Mouse (Mus musculus): ENCODE measurements at regions not wholly inside any gene's neighbourhood (a gene's known extent, or its start where the extent isn't known, plus 50 kb on each side); places are given as distances from the start of the nearest gene placed in this dataset.

DNA sequence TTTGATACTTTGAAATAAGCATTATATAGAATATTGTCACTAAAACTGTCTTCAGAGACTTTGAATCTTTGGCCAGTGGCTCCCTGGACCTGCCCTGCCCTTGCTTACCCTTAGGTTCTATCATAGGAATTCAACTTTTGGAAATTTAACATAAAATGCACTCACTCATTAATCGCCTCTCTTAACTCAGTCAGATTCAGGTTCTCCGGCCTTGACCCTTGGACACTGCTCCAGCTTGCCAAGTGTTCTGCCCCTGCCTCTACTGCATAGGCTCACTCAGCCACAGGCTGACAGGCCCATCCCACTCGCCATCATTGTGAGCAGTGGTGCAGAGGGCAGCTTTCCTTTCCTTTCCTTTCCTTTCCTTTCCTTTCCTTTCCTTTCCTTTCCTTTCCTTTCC lies 50.2 kb upstream of the Irx2 start:
- H3K27ac ChIP-seq, result no peak overlapping the region
- TF ChIP-seq CTCF (IDR thresholded peaks at IDR 0.05; ENCODE audit: low read depth), result no peak
- 0 out of 2 replicates have a peak, but pooled peaks cover 5% of the 10 kb centered on the region for H3K9me3 ChIP-seq (ENCODE audit: low read length)
- no peak overlapping the region for H3K4me3 ChIP-seq (ENCODE audit: low read length)
- no peaks in the 10 kb centered on the region for H3K27me3 ChIP-seq (ENCODE audit: insufficient read depth, low read length)
- peaks cover 4% of the 10 kb centered on the region; the same call in 1 of the 2 replicates for H3K4me1 ChIP-seq (ENCODE audit: insufficient read depth, low read length)
- no peak overlapping the region for H3K4me2 ChIP-seq (ENCODE audit: low read depth, low read length)
- ATAC-seq, result no peak
- H3K36me3 ChIP-seq (ENCODE audit: insufficient read depth, low read length), result no peaks in the 10 kb centered on the region
- H3K9ac ChIP-seq (replicated peaks; ENCODE audit: low read length), result no peak overlapping the region
- 82% methylated on average over 3 of the region's 3 CpGs for WGBS
- no peak for DNase-seq (ENCODE audit: low spot score)
